Mouse (Mus musculus) heart, adult 2 months (tissue): ENCODE measurements around the gene Igtp. TPM values are rescaled to one million over a fixed set of nuclear protein-coding genes. Genes with fewer than 3 reads are reported as not detected.
"Not testable (repeated sequence)": the region's sequence is repeated elsewhere in the genome, so short reads cannot be mapped to it uniquely, and the experiment has no call there.

Experiments
- DNase-seq, 2 experiments: peaks; one replicate each; pipeline ENCODE4 v3.0.0; 2021
- H3K27ac ChIP-seq: fragments of 200-600 bp; 2 replicates; pipeline ENCODE4 v1.8.1; 2022
- H3K27me3 ChIP-seq: fragments of 200-500 bp; 2 replicates; pipeline ENCODE4 v1.6.1; 2012; ENCODE audit warnings: mild to moderate bottlenecking, low read length, inconsistent platforms, mixed read lengths; ENCODE audit not compliant: control insufficient read depth, insufficient read depth
- H3K36me3 ChIP-seq: fragments of 200-500 bp; 2 replicates; pipeline ENCODE4 v1.6.1; 2012; ENCODE audit warnings: low read length, inconsistent platforms; ENCODE audit not compliant: control insufficient read depth, insufficient read depth
- H3K4me1 ChIP-seq: fragments of 200-500 bp; 2 replicates; pipeline ENCODE4 v1.6.1; 2011; ENCODE audit warnings: low read length; ENCODE audit not compliant: control insufficient read depth, insufficient read depth
- H3K4me3 ChIP-seq: fragments of 200-600 bp; 2 replicates; pipeline ENCODE4 v1.8.1; 2022
- H3K79me2 ChIP-seq: fragments of 200-500 bp; replicated peaks from 2 replicates; pipeline ENCODE4 v1.6.1; 2012; ENCODE audit warnings: mild to moderate bottlenecking, inconsistent platforms, low read length, moderate library complexity, mixed read lengths; ENCODE audit not compliant: control insufficient read depth, insufficient read depth
- H3K9ac ChIP-seq: fragments of 200-500 bp; 2 replicates; pipeline ENCODE4 v1.6.1; 2012; ENCODE audit warnings: low read depth, mild to moderate bottlenecking, control low read depth, inconsistent platforms, low read length, mixed read lengths
- CTCF ChIP-seq: fragments of 200-600 bp; IDR thresholded peaks from 2 replicates; pipeline ENCODE4 v1.8.1; 2022; ENCODE audit warnings: antibody characterized with exemption, mild to moderate bottlenecking, moderate library complexity
- EP300 ChIP-seq: fragments of 200-500 bp; IDR thresholded peaks from 2 replicates; pipeline ENCODE4 v1.6.1; 2011; ENCODE audit warnings: low read depth, low read length, control low read depth; ENCODE audit not compliant: insufficient read depth
- POLR2A ChIP-seq: fragments of 200-500 bp; IDR thresholded peaks from 2 replicates; pipeline ENCODE4 v1.6.1; 2011; ENCODE audit warnings: mild to moderate bottlenecking, low read depth, low read length, control low read depth; ENCODE audit not compliant: insufficient read depth
- WGBS: fragments of 180-500 bp; shearing (Covaris S2); methylation state at CpG from one replicate; pipeline ENCODE4 v1.1.7; 2018; 5-methylcytosine and 5-hydroxymethylcytosine counted together
- intact Hi-C: fragments of 180-260 bp; cut with DNase I; formaldehyde crosslinking; loops from one replicate; pipeline ENCODE4 v1.15.1; 2025
- long read RNA-seq: library from polyadenylated mRNA; stranded (forward); transcript quantifications from one replicate; pipeline ENCODE4 v2.0.0, GENCODE M21; 2021
- polyA plus RNA-seq: library from polyadenylated mRNA; depleted of rRNA; stranded (reverse); fragments of >200 nt; gene quantifications from 2 replicates; pipeline ENCODE4 v1.2.3, GENCODE M21; 2012; rRNA removed
- total RNA-seq, 2 experiments: library from RNA; stranded (reverse); gene quantifications; 2 replicates each; pipeline ENCODE4 v1.2.3; 2021

The Igtp gene
- total RNA-seq (10 to 100 TPM in 1 of 2 experiments, 1 to 10 TPM in 1; 9.3 to 12.4 TPM), polyA plus RNA-seq (14.1 and 16.4 TPM in 2 replicates)
- long read RNA-seq, transcript Igtp-201 (3 exons, 2,022 nt) = major isoform, 10 of 12 reads
- long read RNA-seq, partial matches to known transcripts = 0 of 12 reads
- long read RNA-seq, other reads (novel, unspliced or antisense) = 1 of 12 reads

GRCm38 (mm10) chr11:58199229-58200037, at the start of gene Igtp, which contains the start of gene Irgm2:
Gene Igtp, plus strand, starts transcription at chr11:58199556.
Gene Irgm2, plus strand, starts transcription at chr11:58199618.
- 2% methylated on average over 14 of the region's 15 CpGs for WGBS
- peak; percentile 89 to 91 for DNase-seq
- intact Hi-C loops = loop anchor here (2.0 kb wide), 2 partner anchors 15 to 25 kb away; no protein-coding TSS in a partner anchor
- H3K27me3 ChIP-seq, H3K79me2 ChIP-seq, H3K36me3 ChIP-seq: not testable (repeated sequence)
- H3K27ac ChIP-seq = peak within 1 kb of the TSS; percentile 91
- TF ChIP-seq POLR2A (peak; percentile 81), EP300 (0 out of 2 replicates have a peak, but pooled peaks have one; percentile 15)
- peaks cover 12% of the 10 kb centered on the region for H3K4me1 ChIP-seq
- peak within 1 kb of the TSS; percentile 85 for H3K4me3 ChIP-seq
- peak within 1 kb of the TSS; percentile 89 for H3K9ac ChIP-seq

- Histone ChIP-seq H3K4me1 (no peaks in the 10 kb centered on the region), H3K27me3 (no peaks in the 10 kb centered on the region), H3K4me3 (no peak overlapping the region), H3K27ac (no peak overlapping the region), H3K36me3 (no peaks in the 10 kb centered on the region), H3K79me2 (no peaks in the 10 kb centered on the region), H3K9ac (no peak overlapping the region)
- WGBS = 70% methylated on average over 9 of the region's 9 CpGs
- no peak for DNase-seq
- TF ChIP-seq CTCF = no peak
- no peak for TF ChIP-seq EP300
- TF ChIP-seq POLR2A = no peak
- intact Hi-C loops = no loop called here
Observed at GRCm38 (mm10) chr11:58155458-58155857, 43.9 kb upstream of the Igtp start.

GRCm38 (mm10) chr11:58156871-58157270, 42.5 kb upstream of the Igtp start:
- WGBS = 82% methylated on average over 3 of the region's 3 CpGs
- no peaks in the 10 kb centered on the region for H3K36me3 ChIP-seq

GRCm38 (mm10) chr11:58165072-58165471, 34.3 kb upstream of the Igtp start:
- H3K4me1 ChIP-seq = peaks cover 2% of the 10 kb centered on the region; the same call in 1 of the 2 replicates
- H3K36me3 ChIP-seq = no peaks in the 10 kb centered on the region
- H3K27me3 ChIP-seq = no peaks in the 10 kb centered on the region
- 96% methylated on average over 2 of the region's 2 CpGs for WGBS
- TF ChIP-seq POLR2A = no peak
- TF ChIP-seq CTCF = peak; percentile 41
- DNase-seq = no peak
- H3K4me3 ChIP-seq = no peak overlapping the region
- no peaks in the 10 kb centered on the region for H3K79me2 ChIP-seq
- no peak overlapping the region for H3K9ac ChIP-seq
- intact Hi-C loops = no loop called here
- H3K27ac ChIP-seq = no peak overlapping the region

More at GRCm38 (mm10) chr11:58156871-58157270, 42.5 kb upstream of the Igtp start:
- intact Hi-C loops = no loop called here
- Histone ChIP-seq H3K4me3 (no peak overlapping the region), H3K4me1 (no peaks in the 10 kb centered on the region), H3K27me3 (no peaks in the 10 kb centered on the region), H3K79me2 (no peaks in the 10 kb centered on the region), H3K27ac (no peak overlapping the region), H3K9ac (no peak overlapping the region)
- no peak for DNase-seq
- TF ChIP-seq EP300 (no peak), CTCF (no peak), POLR2A (no peak)

- intact Hi-C loops = no loop called here
- H3K9ac ChIP-seq = peak overlapping the region; percentile 93
- no peak for TF ChIP-seq EP300
- TF ChIP-seq POLR2A = no peak
- no peak for TF ChIP-seq CTCF
- no peaks in the 10 kb centered on the region for H3K27me3 ChIP-seq
- no peak for DNase-seq
- H3K4me3 ChIP-seq = peak overlapping the region; percentile 94
- H3K79me2 ChIP-seq = no peaks in the 10 kb centered on the region
- H3K36me3 ChIP-seq = no peaks in the 10 kb centered on the region
- WGBS = 1% methylated on average over 8 of the region's 8 CpGs
- H3K27ac ChIP-seq = peak overlapping the region; percentile 72
- H3K4me1 ChIP-seq = peaks cover 3% of the 10 kb centered on the region
Observed at GRCm38 (mm10) chr11:58167822-58168166, 31.6 kb upstream of the Igtp start.

GRCm38 (mm10) chr11:58168167-58168915, 31.0 kb upstream of the Igtp start, which contains the start of gene Gemin5:
Gene Gemin5, minus strand, starts transcription at chr11:58168539.
- intact Hi-C loops = no loop called here
- WGBS = under 1% methylated on average over 71 of the region's 71 CpGs
- Histone ChIP-seq H3K4me1 (peaks cover 3% of the 10 kb centered on the region), H3K36me3 (no peaks in the 10 kb centered on the region), H3K27me3 (no peaks in the 10 kb centered on the region), H3K4me3 (peak within 1 kb of the TSS; percentile 94), H3K27ac (peak within 1 kb of the TSS; percentile 72), H3K9ac (peak within 1 kb of the TSS; percentile 93), H3K79me2 (no peaks in the 10 kb centered on the region)
- TF ChIP-seq CTCF (0 out of 2 replicates have a peak, but pooled peaks have one; percentile 19), EP300 (0 out of 2 replicates have a peak, but pooled peaks have one; percentile 7), POLR2A (peak; percentile 58; the same call in 1 of the 2 replicates)
- DNase-seq = peak; percentile 89 to 93
